Mouse (Mus musculus) adrenal gland, adult 18-20 months (tissue): ENCODE data around the gene Axin1. TPM values are rescaled to one million over a fixed set of nuclear protein-coding genes. Genes with fewer than 3 reads are reported as not detected.
"Not testable (repeated sequence)": the region's sequence is repeated elsewhere in the genome, so short reads cannot be mapped to it uniquely, and the experiment has no call there.

Source experiments
- DNase-seq, 2 experiments: peaks; one replicate each; pipeline ENCODE4 v3.0.0; 2021 to 2022; ENCODE audit warnings: low spot score in 2 of 2
- total RNA-seq, 2 experiments: library from RNA; stranded (reverse); gene quantifications; 1 replicate in 1 of 2; 2 replicates in 1 of 2; pipeline ENCODE4 v1.2.3; 2021

Axin1 gene
- total RNA-seq, 2 experiments from 2014 or later = 38.6 to 46.8 TPM

DNA sequence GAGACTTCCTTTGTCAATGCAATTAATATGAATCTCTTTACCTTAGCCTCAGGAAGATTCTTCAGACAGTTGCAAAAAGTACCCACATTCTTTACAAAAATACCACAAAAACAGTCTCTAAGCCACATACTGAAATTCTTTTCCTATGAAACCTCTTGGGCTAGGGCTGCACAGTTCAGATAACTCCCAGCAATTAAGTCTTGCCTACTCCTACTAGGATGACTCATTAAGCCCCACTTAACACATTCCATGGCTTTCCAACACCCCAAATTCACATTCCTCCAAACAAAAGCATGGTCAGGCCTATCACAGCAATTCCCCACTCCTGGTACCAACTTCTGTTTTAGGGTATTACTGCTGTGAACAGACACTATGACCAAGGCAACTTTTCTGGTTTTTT is 40.1 kb downstream of the Axin1 start:
- no peak for DNase-seq

DNA sequence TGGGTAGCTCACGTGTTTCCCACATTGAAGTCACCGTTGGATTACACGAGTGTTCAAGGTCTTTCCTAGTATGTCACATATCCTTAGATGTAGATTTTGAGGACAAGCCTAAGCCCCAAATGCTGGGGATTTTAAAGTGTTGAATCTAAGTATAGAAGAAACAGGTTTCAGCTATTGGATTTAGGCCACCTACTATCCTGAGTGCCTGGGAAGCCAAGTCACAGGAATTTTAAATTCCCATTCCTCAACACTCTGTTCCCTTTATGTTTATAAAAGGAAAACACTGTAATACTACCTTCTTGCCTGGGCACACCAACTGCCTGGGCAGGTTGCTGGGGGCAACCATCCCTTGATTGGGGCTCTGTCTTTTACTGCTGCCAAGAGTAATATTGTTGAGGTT is 42.7 kb downstream of the Axin1 start:
- DNase-seq = no peak

DNA sequence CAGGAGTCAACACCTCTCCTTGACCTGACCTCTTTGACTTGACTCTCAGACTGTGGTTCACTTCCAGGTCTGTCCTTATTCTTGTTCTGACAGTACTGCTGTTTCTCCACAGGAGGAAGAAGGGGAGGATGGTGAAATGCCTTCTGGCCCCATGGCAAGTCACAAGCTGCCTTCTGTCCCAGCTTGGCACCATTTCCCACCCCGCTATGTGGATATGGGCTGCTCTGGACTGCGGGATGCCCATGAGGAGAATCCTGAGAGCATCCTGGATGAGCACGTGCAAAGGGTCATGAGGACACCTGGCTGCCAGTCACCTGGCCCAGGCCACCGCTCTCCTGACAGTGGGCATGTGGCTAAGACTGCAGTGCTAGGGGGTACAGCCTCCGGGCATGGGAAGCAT is 49.1 kb downstream of the Axin1 start:
- no peak for DNase-seq

DNA sequence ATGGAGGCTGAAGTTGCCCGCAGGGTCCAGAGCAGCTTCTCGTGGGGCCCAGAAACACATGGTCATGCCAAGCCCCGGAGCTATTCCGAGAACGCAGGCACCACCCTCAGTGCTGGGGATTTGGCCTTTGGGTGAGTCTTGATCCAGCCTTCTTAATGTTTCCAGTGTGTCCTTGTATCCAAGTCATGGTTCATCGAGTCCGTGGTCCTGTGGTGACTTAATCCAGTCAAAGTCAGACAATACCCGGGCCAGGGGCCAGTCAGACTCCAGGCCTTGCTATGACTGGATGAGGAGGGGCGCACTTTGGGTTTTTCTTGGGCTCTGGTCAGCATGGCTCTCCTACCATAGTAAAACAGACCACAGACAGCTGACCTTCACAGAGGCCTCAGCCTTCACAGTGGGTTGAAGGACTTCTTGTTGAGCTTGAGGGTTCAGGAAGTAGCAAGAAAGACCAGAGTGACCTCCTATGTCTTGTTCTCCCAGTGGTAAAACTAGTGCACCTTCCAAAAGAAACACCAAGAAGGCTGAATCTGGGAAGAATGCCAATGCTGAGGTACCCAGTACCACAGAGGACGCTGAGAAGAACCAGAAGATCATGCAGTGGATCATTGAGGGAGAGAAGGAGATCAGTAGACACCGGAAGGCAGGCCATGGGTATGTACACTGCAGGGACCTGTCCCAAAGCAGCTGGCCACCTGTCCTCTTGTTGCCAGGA is 49.8 kb downstream of the Axin1 start:
- DNase-seq = no peak

DNA sequence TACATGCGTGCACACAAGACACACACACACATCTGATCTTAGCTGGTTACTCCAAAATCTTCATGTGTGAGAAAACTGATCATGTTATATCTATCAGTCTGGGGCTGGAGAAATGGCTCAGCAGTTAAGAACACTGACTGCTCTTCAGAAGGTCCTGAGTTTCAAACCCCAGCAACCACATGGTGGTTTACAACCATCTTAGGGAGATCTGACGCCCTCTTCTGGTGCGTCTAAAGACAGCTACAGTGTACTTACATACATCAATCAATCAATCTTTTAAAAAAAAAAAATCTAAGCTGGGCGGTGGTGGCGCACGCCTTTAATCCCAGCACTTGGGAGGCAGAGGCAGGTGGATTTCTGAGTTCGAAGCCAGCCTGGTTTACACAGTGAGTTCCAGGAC is 53.0 kb downstream of the Axin1 start:
- not testable (repeated sequence) for DNase-seq

DNA sequence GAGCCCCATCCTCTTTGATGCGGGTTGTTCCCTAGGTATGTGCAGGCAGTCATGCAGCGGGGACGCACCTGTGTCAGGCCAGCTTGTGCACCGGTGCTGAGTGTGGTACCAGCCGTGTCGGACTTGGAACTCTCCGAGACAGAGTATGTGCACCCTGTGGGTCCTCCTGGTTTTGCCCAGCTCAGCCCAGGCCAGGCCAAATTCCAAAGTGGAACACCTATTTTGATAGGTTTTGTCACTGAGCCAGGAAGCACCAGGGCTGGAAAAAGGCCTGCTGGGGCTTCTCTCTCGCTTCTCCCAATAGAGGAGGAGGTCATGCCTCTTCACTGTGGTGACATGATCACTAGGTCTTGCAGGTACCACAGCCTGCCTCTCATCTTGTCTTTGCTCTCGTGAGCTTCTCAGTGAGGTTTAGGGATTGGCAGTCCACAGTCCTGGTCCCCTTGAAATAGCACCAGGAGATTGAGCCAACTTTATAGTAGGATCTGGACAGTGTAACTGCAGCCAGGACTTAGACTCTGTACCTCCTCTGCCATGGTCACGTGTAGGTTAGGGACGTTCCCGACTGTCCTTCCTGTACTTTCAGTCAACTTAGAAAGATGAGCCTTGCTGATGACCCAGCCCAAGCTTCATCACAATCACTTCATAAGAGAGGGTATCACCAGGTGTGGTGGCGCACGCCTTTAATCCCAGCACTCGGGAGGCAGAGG is 54.1 kb downstream of the Axin1 start:
- no peak for DNase-seq

DNA sequence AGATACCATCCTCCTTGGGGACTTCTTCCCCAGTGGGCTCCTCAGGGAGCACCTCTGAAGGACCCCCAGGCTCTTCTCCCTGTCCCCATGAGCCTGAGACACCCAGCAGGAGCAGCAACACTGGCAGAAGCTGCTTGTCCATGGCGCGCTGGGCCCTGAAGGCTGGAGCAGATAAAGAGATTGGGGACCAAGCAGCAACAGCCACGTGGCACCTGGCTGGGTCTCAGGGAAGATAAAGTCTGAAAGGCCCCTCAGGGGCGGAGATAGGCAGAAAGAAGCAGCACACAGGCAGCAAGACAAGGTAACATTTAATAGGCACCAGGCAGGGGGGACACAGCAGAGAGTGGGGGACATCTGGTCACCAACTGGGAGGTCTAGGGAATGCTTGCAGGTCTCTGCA is 60.4 kb downstream of the Axin1 start, which contains the start of gene Pdia2:
TSS of gene Pdia2 (minus strand) at position 196 of the 400 bp plus-strand sequence.
- no peak for DNase-seq

DNA sequence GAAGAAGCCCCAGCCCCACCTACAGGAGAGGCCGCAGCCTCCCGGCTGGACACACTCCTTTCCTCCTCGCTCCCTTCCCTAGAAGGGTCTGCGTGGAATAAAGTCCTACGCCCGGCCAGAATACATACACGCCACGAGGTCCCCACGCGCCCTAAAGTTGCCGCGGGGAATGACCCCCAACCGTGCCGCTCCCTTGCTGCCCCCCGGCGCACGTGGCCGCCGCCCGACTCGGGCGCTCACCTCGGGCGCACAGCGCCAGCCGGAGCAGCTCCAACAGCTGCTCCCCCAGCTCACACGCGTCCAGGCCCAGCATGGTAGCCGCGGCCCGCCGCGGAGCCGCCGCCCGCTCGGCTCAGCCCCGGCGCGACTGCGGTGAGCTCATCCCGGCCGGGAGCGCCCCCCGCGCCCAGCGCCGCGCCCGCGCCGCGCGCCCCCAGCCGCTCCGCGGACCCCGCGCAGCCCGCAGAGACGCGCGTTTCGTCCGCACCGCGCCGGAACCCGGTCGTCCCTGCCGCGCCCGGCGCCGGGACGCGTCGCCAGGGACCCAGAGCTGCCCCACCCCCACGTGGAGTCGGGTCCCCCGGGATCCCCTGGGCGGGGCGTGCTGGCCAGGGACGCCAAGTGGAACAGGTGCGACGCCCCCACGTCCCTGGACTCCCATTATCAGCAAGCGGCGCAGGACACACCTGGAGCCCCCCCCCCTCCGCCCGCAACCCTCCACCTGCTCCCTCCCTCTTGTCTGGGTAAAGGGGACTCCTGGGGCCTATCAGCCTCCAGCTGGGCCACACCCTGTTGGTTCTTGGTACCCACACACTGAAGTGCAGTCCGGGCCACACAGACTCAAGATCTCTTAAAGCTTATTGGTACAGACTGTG is 62.6 kb downstream of the Axin1 start:
- peak in 1 of 2 experiments; percentile 37 for DNase-seq

DNA sequence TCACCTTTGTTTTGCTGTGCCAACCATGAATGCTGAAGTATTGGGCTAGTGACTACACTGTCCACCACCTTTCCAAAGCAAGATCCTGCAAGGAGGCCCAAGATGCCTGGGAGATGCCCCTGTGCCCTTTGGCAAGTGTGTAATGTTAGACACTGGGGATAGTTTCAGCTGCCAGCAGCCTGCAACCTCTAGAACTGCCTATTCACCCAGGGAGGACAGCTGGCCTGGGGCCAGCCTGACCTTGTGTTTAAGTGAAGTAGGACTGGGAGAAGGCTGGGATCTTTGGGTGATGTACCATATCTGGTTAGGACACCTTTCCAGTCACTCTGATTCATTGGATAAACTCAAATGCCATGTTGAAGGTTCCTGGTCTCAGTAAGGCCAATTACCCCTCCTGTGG is 63.5 kb downstream of the Axin1 start:
- DNase-seq = no peak

DNA sequence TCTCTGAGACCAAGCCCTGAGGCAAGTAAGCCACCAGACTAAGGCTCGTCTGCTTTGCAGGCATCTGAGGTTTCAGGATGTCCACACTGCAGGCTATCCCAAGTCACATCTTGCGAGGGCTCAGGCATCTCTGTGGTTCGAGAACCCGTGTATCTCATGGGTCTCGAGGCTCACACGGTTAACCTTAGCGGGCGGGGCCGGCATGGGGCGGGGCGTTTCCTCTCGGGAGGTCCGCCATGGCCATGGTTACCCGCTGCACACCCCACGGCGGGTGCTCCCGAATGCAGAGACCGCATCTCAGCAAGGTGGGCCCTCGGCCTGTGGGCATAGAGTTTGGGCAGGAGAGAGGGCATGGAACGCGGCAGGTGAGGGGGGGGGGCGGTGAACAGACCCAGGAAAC is 64.2 kb downstream of the Axin1 start, which contains the start of gene Rgs11:
TSS of gene Rgs11 (plus strand) at position 215 of the 400 bp plus-strand sequence.
- peak; percentile 60 to 64 for DNase-seq

DNA sequence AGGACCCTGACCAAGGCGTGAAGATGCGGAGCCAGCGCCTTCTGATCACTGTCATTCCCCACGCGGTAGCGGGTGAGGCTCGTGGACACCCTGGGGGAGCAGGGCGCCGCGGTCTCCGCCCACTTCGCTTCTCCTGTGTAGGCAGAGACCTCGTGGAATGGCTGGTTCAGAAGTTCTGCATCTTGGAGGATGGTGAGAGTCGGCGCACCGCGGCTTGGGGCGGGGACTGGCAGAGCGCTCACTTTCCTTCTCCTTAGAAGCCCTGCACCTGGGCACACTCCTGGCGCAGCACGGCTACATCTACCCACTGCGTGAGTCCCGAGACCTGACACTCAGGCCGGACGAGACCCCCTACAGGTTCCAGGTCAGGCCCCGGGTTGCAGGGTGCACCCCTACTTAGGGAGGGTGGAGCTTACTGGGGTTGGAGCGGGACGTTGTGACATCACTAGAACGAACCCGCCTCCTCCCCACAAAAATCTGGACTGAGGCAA is 64.9 kb downstream of the Axin1 start:
- peak; percentile 43 to 68 for DNase-seq

DNA sequence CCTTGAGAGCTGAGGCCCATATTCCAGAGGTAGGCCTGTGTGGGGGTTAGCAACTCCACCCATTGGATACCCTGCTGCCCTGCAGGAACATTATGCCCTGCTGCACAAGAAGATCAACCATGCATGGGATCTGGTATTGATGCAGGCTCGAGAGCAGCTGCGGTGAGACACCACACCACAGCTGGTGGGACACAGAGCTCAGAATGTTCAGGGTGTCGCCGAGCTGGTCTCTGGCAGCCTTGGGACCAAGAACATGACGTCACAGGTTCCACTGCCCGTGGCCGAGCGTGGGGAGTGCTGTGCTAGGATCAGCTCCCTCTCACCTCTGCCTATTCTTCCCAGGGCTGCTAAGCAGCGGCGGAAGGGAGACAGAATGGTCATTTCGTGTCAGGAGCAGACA is 66.3 kb downstream of the Axin1 start:
- DNase-seq = no peak

DNA sequence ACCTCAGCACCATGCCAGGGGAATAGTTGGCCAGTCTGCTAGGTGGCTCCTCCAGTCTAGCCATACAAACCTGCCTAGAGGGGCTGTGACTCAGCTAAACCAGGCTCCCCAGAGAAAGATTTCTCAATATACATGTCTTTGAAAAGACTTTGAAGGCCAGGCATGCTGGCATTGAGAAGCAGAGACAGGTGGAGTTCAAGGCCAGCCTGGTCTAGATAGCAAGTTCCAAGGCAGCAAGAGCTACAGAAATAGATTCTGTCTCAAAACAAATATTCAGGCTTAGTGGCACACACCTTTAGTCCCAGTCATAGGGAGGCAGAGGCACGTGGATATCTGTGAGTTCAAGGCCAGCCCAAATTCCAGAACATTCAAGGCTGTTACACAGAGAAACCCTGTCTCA is 67.9 kb downstream of the Axin1 start:
- DNase-seq = no peak

DNA sequence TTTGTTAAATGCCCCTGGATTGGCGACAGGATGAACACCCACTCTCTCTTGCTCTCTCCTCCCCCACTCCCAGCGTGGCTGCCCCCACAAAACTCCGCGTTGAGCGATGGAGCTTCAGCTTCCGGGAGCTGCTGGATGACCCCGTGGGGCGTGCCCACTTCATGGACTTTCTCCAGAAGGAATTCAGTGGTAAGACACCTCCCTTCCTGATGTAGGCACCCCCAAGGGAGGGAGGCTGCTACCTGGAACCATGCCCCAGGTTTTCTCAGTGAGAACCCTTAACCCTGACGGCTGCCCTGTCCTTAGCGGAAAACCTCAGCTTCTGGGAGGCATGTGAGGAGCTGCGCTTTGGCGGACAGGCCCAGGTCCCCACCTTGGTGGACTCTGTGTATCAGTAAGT is 69.2 kb downstream of the Axin1 start, which contains the start of gene Arhgdig:
TSS of gene Arhgdig (minus strand) at position 101 of the 400 bp plus-strand sequence.
- DNase-seq = no peak

DNA sequence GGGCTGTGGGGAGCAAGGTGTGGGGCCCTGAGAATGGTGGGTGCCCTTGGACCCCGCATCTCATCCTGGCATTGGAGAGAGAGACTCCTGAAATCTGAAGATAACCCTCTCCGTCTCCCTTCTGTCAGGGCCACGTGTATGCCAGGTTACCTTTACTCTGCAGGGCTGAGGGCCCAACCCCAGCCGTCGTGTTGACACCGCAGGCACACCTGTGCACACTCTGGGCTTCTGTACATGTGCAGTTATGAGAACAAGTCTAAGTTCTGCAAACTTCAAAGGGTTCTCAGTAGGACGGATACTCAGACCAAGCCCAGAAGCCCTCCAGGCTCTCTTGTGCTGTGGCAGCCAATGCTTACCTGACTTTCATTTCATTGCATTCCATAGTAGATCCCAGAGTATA is 73.8 kb downstream of the Axin1 start:
- no peak for DNase-seq

DNA sequence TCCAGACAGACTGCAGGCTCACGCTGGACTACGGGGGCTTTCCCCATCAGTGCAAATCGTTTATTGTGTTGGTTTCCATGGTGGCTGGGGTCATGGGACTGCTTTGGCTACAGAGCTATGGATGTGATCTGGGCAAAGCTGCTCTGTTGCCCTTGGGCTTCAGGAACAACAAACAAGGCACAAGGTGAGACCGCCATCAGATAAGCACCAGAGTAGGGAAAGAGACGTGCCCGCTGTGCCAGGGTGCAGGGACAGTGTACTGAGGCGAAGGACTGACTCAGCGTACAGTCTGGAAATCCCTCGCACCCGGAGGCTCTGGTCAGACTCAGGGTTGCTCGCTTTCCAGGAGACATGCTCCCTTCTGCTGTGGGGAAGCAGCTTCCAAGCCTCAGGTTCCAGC is 74.2 kb downstream of the Axin1 start:
- no peak for DNase-seq

DNA sequence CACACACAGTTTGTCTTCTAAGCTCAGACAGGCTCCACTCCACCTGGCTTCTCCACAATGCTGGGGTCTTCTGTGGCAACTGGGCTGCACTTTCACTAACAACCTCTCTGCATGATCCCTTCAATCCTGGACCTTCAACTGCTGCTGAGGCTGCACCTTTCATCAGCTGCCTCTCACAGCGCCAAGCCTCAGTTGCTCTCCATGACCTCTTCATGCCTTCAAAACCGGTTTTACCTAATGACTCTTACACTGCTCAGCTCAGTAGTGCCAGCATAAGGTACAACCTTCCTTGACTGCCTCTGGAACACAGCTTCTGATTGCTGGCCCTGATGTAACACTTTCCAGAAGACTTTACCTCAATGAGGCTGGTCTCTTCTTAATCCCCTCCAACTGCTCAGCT is 83.0 kb downstream of the Axin1 start:
- DNase-seq = no peak

DNA sequence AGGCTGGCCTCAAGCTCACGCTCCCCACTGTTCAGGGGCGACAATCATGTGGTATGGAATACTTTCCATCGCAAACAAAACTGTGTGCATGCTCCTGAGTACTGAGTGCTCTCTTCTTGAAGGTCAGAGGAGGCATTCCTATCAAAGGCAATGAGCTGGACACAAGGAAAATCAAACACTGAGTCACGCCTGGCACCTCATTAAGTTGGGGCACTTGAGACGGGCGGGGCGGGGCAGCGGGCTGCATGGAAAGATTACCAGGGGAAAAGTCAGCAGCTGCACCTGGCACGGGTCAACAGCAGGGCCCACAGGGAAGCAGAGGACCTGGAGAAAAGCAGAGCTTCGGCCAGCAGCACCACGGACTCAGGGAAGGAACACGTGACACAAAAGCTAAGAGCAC is 86.7 kb downstream of the Axin1 start:
- no peak for DNase-seq

DNA sequence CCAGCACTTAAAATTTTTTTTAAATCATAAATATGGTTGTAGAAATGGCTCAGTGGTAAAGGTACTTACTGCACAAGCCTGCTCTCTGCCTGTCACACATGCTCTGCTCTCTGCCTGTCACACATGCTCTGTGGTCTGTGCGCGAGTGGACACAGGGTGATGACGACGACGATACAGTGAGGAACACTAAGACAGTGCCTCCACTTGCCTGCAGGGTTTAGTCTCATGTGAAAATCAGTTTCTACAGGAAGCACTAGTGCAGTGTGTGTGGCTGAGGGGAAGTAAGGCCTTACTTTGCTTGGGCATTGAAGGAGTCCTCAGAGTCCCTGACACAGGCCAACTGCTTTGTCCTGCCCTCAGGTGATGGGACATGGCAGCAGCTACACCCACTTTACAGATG is 91.3 kb downstream of the Axin1 start:
- no peak for DNase-seq

DNA sequence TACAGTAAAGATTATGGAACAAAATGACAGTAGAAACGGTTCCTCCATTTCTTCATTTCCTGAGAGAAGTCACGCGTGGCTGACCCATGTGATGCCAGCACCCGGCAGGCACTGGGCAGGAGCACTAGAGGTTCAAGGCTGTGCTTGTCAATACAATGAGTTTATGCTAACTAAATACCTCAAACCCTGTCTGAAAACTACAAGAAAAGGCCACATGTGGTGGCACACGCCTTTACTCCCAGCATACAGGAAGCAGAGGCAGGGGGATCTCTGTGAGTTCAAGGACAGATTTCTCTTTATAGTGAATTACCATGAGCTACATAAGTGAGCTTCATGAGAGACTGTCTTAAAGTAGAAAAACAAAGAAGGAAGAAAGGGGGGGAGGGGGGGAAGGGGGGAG is 92.7 kb downstream of the Axin1 start:
- no peak for DNase-seq

DNA sequence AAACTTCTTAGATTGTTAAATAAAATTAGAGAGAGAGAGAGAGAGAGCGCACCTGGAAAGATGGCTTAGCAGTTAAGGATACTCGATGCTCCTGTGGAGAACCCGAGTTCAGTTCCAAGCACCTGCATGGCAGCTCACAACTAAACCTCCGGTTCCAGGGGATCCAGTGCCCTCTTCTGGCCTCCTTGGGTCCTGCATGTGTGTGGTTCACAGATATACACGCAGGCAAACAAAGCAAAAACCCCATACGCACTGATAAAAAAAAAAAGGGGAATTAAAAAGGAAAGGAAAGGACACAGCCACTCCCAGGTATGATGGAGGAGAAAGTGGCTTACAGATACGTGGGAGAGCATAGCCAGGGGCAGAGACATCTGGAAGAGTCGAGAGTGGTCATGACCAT is 94.4 kb downstream of the Axin1 start:
- DNase-seq = no peak
